Mouse (Mus musculus): Measurements from ENCODE around the gene Arhgef15. TPM values are rescaled to one million over a fixed set of nuclear protein-coding genes. Genes with fewer than 3 reads are reported as not detected.
"Not testable (repeated sequence)": the region's sequence is repeated elsewhere in the genome, so short reads cannot be mapped to it uniquely, and the experiment has no call there.

Arhgef15 gene
- 8.5 and 8.8 TPM in 2 replicates for polyA plus RNA-seq (2015; fragmentation: Nextera tagmentation; extraction: Ambion mirVana)

DNA sequence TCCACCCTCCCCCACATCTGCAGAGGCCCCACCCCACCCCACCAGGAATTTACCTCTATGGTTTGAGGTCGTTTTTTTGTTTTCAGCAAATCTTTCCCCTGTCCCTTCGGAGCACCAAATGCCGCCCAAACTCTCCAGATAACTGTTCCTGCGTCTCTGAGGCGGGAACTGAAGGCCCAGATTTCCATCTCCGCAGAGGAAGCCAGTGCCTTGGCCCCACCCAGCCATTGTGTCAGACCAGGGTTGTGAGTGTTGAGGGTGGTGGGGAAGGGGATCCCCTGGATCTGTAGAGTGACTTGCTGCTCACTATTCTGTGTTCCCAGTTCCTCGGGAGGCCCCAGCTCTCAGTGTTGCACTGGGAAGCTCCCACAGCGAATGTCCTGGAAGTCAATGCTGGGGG is at the start of gene Arhgef15:
Gene Arhgef15, minus strand, starts transcription at position 173 of the 400 bp plus-strand sequence.
- H3K36me3 ChIP-seq = no peaks in the 10 kb centered on the region
- WGBS = 46% methylated on average over 8 of the region's 8 CpGs
- H3K4me2 ChIP-seq = 0 out of 2 replicates have a peak within 1 kb of the TSS, but pooled peaks have one; percentile 8
- peaks cover 19% of the 10 kb centered on the region; the same call in 1 of the 2 replicates for H3K27me3 ChIP-seq (replicated peaks)
- no peak for ATAC-seq (ENCODE audit: insufficient read depth, low FRiP score, low read depth)
- H3K9me3 ChIP-seq = no peaks in the 10 kb centered on the region
- H3K27ac ChIP-seq = peak within 1 kb of the TSS; percentile 51; the same call in 1 of the 2 replicates
- no peak within 1 kb of the TSS for H3K9ac ChIP-seq
- H3K4me3 ChIP-seq (replicated peaks) = peak within 1 kb of the TSS; percentile 16
- H3K4me1 ChIP-seq = peaks cover 10% of the 10 kb centered on the region

DNA sequence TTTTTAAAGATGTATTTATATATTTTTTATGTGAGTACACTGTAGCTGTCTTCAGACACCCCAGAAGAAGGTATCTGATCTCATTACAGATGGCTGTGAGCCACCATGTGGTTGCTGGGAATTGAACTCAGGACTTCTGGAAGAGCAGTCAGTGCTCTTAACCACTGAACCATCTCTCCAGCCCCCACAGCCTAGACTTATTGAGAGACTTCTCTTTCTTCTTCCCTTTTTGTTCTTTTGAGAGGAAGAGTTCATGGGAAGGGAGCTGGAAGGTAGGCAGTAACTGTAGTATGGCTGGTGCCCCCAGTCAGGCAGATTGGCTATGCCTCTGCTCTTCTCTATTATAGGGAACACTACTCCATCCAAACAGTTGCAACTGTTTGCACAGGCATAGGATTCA is 49.3 kb upstream of the Arhgef15 start:
- not testable (repeated sequence) for H3K27ac ChIP-seq; H3K4me1 ChIP-seq; H3K36me3 ChIP-seq; H3K9me3 ChIP-seq; ATAC-seq (ENCODE audit: insufficient read depth, low FRiP score, low read depth); H3K4me3 ChIP-seq (replicated peaks); H3K9ac ChIP-seq; H3K27me3 ChIP-seq (replicated peaks); H3K4me2 ChIP-seq

DNA sequence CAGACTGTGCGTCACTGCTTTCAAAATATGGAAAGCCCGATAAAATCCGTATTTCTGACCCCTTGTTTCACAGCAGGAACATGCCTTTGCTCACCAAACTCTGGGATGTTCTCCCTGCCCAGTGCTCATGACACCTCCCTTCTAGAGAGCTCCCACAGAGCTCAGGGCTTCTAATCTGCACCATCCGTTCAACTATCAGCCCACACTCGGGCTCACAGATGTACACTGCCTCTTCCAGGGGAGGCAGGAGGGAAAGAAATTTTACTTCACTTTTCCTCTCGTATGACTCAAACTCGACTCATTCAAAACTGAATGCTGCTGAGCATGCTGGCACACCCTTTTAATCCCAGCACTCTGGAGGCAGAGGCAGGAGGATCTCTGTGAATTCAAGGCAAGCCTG is 47.9 kb upstream of the Arhgef15 start:
- no peak for ATAC-seq (ENCODE audit: insufficient read depth, low FRiP score, low read depth)
- H3K4me3 ChIP-seq (replicated peaks) = no peak overlapping the region
- no peak overlapping the region for H3K27ac ChIP-seq
- no peaks in the 10 kb centered on the region for H3K27me3 ChIP-seq (replicated peaks)
- H3K9me3 ChIP-seq = no peaks in the 10 kb centered on the region
- H3K4me2 ChIP-seq = no peak overlapping the region
- H3K4me1 ChIP-seq = peaks cover 4% of the 10 kb centered on the region; the same call in 1 of the 2 replicates
- H3K9ac ChIP-seq = no peak overlapping the region
- peaks cover 16% of the 10 kb centered on the region for H3K36me3 ChIP-seq
- WGBS = 86% methylated on average over 7 of the region's 7 CpGs

DNA sequence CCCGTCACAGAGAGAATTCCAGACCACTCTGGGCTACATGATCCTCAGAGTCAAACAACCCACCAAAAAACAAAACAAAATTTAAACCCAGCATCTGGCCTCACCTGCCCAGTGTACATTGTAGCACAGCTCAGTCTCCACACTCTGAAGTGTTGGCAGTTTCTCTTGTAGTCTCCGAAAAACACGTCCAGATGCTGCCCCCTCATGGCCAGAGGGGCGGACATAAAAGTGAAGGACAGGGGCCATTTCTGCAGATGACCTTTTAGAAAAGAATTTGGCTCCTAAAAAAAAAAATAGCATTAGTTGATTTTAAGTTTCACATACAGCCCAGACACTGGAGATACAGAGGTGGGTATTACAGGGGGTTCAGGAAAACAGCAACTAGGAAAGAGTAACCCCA is 46.3 kb upstream of the Arhgef15 start:
- 53% methylated on average over 4 of the region's 4 CpGs for WGBS
- no peak overlapping the region for H3K4me3 ChIP-seq (replicated peaks)
- H3K9me3 ChIP-seq = no peaks in the 10 kb centered on the region
- no peaks in the 10 kb centered on the region for H3K27me3 ChIP-seq (replicated peaks)
- H3K4me2 ChIP-seq = no peak overlapping the region
- peaks cover 26% of the 10 kb centered on the region for H3K36me3 ChIP-seq
- no peak overlapping the region for H3K9ac ChIP-seq
- ATAC-seq (ENCODE audit: insufficient read depth, low FRiP score, low read depth) = no peak
- H3K4me1 ChIP-seq = peaks cover 4% of the 10 kb centered on the region; the same call in 1 of the 2 replicates
- H3K27ac ChIP-seq = no peak overlapping the region

DNA sequence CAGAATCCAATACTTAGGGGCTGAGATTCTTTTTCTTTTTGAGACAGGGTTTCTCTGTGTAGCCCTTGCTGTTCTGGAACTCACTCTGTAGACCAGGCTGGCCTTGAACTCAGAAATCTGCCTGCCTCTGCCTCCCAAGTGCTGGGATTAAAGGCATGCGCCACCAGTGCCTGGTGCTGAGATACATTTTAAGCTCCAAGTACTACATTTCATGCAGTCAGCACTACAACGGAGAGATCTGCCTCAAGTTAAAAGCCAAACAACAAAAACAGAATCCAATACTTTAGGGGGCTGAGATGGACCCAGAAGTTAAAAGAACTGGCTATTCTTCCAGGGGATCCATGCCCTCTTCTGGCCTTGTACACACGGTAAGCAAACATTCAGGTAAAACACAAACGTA is 45.5 kb upstream of the Arhgef15 start:
- not testable (repeated sequence) for H3K4me1 ChIP-seq; H3K27me3 ChIP-seq (replicated peaks); H3K9me3 ChIP-seq; H3K9ac ChIP-seq; ATAC-seq (ENCODE audit: insufficient read depth, low FRiP score, low read depth); H3K27ac ChIP-seq; H3K4me3 ChIP-seq (replicated peaks); H3K4me2 ChIP-seq
- H3K36me3 ChIP-seq = peaks cover 30% of the 10 kb centered on the region
- WGBS = 91% methylated on average over 4 of the region's 4 CpGs

DNA sequence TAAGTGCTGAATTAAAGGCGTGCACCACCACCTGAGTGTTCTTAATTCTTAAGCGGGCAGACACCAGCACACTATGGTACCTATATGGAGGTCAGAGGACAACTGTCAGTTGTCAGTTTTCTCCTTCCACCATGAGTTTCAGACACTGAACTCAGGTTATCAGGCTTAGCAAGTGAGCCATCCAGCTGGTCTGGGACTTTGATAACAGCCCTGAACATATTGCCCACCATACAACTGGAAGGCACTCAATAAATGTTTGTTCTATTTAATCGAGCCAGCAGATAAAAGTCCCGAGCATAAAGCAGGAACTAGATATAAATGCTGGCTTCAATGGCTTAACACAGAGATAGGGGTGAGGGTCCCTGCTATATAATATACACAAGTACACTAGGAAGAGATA is 39.8 kb upstream of the Arhgef15 start:
- WGBS = 90% methylated on average over 4 of the region's 4 CpGs
- H3K4me2 ChIP-seq = no peak overlapping the region
- peaks cover 70% of the 10 kb centered on the region for H3K36me3 ChIP-seq

DNA sequence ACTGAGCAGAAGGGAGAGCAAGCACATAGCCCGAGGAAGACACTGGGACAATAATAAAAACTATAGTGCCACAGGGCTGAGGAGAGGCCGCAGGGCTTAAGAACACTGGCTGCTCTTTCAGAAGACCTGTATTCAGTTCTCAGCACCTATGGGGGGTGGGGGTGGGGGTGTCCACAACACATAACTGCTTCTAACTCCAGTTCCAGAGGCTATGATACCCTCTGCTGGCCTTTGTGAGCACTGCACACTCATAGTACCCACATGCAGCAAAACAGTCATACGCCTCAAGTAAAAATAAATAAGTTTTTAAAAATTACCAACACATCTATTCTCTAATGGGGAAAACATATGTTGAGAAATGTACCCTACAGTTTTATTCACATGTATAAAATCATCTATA is 37.1 kb upstream of the Arhgef15 start:
- no peak overlapping the region for H3K9ac ChIP-seq
- H3K27me3 ChIP-seq (replicated peaks) = no peaks in the 10 kb centered on the region
- WGBS = 91% methylated on average over 3 of the region's 3 CpGs
- no peaks in the 10 kb centered on the region for H3K4me1 ChIP-seq
- no peaks in the 10 kb centered on the region for H3K9me3 ChIP-seq
- no peak overlapping the region for H3K4me2 ChIP-seq
- ATAC-seq (ENCODE audit: insufficient read depth, low FRiP score, low read depth) = no peak
- no peak overlapping the region for H3K4me3 ChIP-seq (replicated peaks)
- no peak overlapping the region for H3K27ac ChIP-seq
- H3K36me3 ChIP-seq = peaks cover 72% of the 10 kb centered on the region

More for the DNA sequence above, 39.8 kb upstream of the Arhgef15 start:
- no peak for ATAC-seq (ENCODE audit: insufficient read depth, low FRiP score, low read depth)
- Histone ChIP-seq H3K9me3 (no peaks in the 10 kb centered on the region), H3K27ac (no peak overlapping the region), H3K27me3 (replicated peaks) (no peaks in the 10 kb centered on the region), H3K4me1 (no peaks in the 10 kb centered on the region), H3K9ac (no peak overlapping the region), H3K4me3 (replicated peaks) (no peak overlapping the region)

DNA sequence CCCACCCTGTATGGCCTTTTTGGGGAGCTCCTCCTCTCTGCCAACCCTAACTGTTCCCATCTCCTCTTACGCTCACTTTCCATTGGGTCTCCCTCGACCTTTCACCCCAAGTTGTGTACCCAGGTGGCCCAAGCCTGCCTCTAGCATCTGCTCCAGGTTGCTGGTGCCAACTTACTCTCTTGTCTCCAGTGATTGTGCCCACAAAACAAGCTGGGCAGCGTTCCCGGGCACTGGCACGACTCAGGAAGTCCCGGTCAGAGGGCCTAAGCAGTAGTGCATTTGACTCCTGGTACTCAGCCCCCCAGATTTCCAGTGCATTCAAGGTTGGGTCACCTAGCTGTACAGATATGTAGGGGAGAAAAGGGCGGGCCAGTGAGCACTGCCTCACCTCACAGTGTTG is 35.8 kb upstream of the Arhgef15 start:
- no peak overlapping the region for H3K4me3 ChIP-seq (replicated peaks)
- no peaks in the 10 kb centered on the region for H3K4me1 ChIP-seq
- H3K27ac ChIP-seq = no peak overlapping the region
- peaks cover 70% of the 10 kb centered on the region for H3K36me3 ChIP-seq
- H3K9ac ChIP-seq = no peak overlapping the region
- H3K9me3 ChIP-seq = no peaks in the 10 kb centered on the region
- H3K27me3 ChIP-seq (replicated peaks) = no peaks in the 10 kb centered on the region
- no peak for ATAC-seq (ENCODE audit: insufficient read depth, low FRiP score, low read depth)
- WGBS = 88% methylated on average over 7 of the region's 7 CpGs
- H3K4me2 ChIP-seq = no peak overlapping the region

DNA sequence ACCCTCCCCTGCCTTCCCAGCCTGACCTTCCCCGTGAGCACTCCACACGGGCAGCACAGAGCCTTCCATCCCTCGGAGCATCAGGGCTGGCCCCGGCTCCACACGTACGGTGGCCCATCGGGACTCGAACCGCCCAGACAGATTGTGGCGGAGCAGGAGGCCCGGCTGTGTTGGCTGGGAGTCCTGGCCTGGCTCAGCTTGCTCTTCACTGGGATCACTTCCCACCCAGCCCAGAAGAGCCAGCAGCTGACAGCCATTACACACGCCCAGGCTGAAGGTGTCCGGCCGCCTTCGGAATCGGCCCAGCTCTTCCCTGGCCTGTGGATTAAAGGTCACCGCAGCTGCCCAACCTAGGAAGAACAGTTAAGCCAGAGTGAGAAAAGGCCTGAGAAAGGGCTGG is 31.1 kb upstream of the Arhgef15 start:
- H3K9ac ChIP-seq = no peak overlapping the region
- no peaks in the 10 kb centered on the region for H3K27me3 ChIP-seq (replicated peaks)
- no peak for ATAC-seq (ENCODE audit: insufficient read depth, low FRiP score, low read depth)
- no peaks in the 10 kb centered on the region for H3K9me3 ChIP-seq
- no peak overlapping the region for H3K4me3 ChIP-seq (replicated peaks)
- no peak overlapping the region for H3K27ac ChIP-seq
- 89% methylated on average over 17 of the region's 17 CpGs for WGBS
- no peaks in the 10 kb centered on the region for H3K4me1 ChIP-seq
- H3K36me3 ChIP-seq = peaks cover 51% of the 10 kb centered on the region
- H3K4me2 ChIP-seq = no peak overlapping the region

DNA sequence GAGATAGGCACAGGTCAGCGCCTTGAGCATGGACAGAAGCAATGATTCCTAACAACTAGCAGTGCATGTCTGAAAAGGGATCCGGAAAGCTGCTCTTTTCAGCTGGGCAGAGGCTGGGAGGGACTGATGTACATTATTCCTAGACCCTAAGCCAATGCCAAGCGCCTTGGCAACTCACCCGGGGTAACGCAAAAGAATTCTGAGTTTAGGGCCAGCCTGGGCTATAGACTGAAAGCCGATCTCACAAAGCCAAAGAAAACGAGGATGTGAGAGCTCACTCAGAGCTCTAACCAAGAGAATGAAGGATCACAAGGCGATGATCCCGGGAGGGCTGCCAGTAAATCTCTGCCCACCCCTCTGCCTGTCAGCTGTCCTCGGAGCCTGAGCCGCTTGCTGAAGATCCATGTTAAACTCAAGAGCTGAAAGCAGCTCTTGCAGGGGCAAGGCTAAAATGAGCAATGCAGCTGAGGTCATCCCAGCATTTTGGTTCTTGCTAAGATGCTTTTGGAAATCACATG is 30.1 kb upstream of the Arhgef15 start:
- no peak overlapping the region for H3K27ac ChIP-seq
- ATAC-seq (ENCODE audit: insufficient read depth, low FRiP score, low read depth) = no peak
- no peak overlapping the region for H3K9ac ChIP-seq
- no peak overlapping the region for H3K4me3 ChIP-seq (replicated peaks)
- no peaks in the 10 kb centered on the region for H3K27me3 ChIP-seq (replicated peaks)
- 94% methylated on average over 11 of the region's 11 CpGs for WGBS
- 0 out of 2 replicates have a peak, but pooled peaks cover 4% of the 10 kb centered on the region for H3K4me1 ChIP-seq
- H3K36me3 ChIP-seq = peaks cover 44% of the 10 kb centered on the region
- H3K9me3 ChIP-seq = no peaks in the 10 kb centered on the region
- H3K4me2 ChIP-seq = no peak overlapping the region

DNA sequence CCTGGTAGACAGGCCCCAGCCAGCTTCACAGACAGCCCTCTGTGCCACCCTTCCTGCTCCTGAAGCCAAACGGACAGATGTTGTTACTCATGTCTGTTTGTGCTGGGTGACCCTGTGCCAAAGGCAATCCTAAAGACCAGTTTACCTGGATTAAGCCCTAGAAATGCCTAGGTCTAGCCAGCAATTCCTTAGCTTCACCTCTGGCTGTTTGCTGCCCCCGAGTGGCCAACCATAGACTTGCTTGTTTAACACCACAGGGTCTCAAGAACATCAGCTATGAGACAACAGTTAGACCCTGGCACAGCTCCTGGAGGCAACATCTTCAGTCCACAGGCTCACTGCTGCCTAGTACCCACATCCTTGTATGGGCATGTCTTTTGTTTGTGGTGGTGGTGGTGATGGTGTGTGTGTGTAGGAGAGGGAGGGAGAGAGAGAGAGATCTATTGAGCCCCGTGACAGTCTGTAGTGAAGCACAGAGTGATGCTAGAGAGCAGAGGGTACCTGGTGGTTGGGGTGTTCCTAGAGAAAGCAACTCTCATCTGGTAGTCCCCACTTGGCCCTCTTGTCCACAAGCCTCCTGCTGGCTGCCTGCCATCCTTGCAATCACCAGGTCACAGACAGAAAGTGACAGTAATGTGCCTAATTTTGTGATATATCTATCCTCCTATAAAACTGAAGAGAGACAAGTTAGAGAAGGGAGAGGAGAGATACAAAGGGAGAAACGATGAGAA is 25.5 kb upstream of the Arhgef15 start:
- 26% methylated on average over 4 of the region's 4 CpGs for WGBS
- Histone ChIP-seq H3K4me2 (no peak overlapping the region), H3K4me3 (replicated peaks) (no peak overlapping the region), H3K9ac (no peak overlapping the region), H3K9me3 (no peaks in the 10 kb centered on the region), H3K36me3 (peaks cover 11% of the 10 kb centered on the region), H3K27me3 (replicated peaks) (no peaks in the 10 kb centered on the region), H3K4me1 (0 out of 2 replicates have a peak, but pooled peaks cover 5% of the 10 kb centered on the region), H3K27ac (no peak overlapping the region)
- no peak for ATAC-seq (ENCODE audit: insufficient read depth, low FRiP score, low read depth)

DNA sequence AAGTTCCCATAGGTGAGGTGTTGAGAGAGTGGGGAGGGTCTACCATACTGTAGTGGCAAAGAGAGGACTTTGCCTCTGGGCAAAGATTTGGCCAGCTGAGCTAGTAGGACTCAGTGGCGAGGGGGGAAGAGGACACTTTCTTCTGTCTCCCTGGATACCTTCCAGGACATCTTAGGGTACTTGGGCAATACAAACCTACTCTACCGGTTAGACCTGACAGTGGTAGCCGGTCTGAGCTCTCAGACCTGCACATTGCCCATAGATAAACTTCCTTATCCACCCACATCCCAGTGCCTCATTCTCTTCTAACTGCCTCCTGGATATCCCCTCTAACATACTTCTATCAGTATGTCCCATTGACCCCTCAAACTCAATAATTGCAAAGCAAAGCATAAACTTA is 23.6 kb upstream of the Arhgef15 start:
- H3K27me3 ChIP-seq (replicated peaks) = no peaks in the 10 kb centered on the region
- H3K4me2 ChIP-seq = no peak overlapping the region
- 0 out of 2 replicates have a peak, but pooled peaks cover 5% of the 10 kb centered on the region for H3K4me1 ChIP-seq
- WGBS = 63% methylated on average over 3 of the region's 3 CpGs
- H3K9ac ChIP-seq = no peak overlapping the region
- H3K36me3 ChIP-seq = peaks cover 3% of the 10 kb centered on the region; the same call in 1 of the 2 replicates
- no peak for ATAC-seq (ENCODE audit: insufficient read depth, low FRiP score, low read depth)
- H3K4me3 ChIP-seq (replicated peaks) = no peak overlapping the region
- H3K9me3 ChIP-seq = no peaks in the 10 kb centered on the region
- H3K27ac ChIP-seq = peak overlapping the region; percentile 52

All from stomach, embryonic 15.5 days (tissue).